Mouse (Mus musculus): ENCODE measurements around the gene Sfn. TPM values are rescaled to one million over a fixed set of nuclear protein-coding genes. Genes with fewer than 3 reads are reported as not detected.

Gene Sfn
- total RNA-seq, 2 experiments from 2014 or later: not detected

GRCm38 (mm10) chr4:133624830-133625229, 22.9 kb upstream of the Sfn start:
- peak; percentile 66; the same call in 1 of the 2 replicates for ATAC-seq (replicated peaks; ENCODE audit: low FRiP score, poor library complexity, severe bottlenecking)

- no peak for ATAC-seq (replicated peaks; ENCODE audit: low FRiP score, poor library complexity, severe bottlenecking)
These were observed 20.3 kb upstream of the Sfn start for GRCm38 (mm10) chr4:133622161-133622695.

- ATAC-seq (replicated peaks; ENCODE audit: low FRiP score, poor library complexity, severe bottlenecking): no peak
These were observed 18.7 kb upstream of the Sfn start for GRCm38 (mm10) chr4:133620668-133621067.

GRCm38 (mm10) chr4:133619473-133620136, 17.6 kb upstream of the Sfn start:
- ATAC-seq (replicated peaks; ENCODE audit: low FRiP score, poor library complexity, severe bottlenecking): no peak

GRCm38 (mm10) chr4:133617936-133618335, 16.0 kb upstream of the Sfn start:
- ATAC-seq (replicated peaks; ENCODE audit: low FRiP score, poor library complexity, severe bottlenecking): no peak

GRCm38 (mm10) chr4:133615416-133615815, 13.4 kb upstream of the Sfn start:
- no peak for ATAC-seq (replicated peaks; ENCODE audit: low FRiP score, poor library complexity, severe bottlenecking)

GRCm38 (mm10) chr4:133614274-133614761, 12.3 kb upstream of the Sfn start:
- no peak for ATAC-seq (replicated peaks; ENCODE audit: low FRiP score, poor library complexity, severe bottlenecking)

GRCm38 (mm10) chr4:133613867-133614266, 11.9 kb upstream of the Sfn start:
- ATAC-seq (replicated peaks; ENCODE audit: low FRiP score, poor library complexity, severe bottlenecking): no peak

- no peak for ATAC-seq (replicated peaks; ENCODE audit: low FRiP score, poor library complexity, severe bottlenecking)
These were observed 11.1 kb upstream of the Sfn start for GRCm38 (mm10) chr4:133613026-133613425.

- ATAC-seq (replicated peaks; ENCODE audit: low FRiP score, poor library complexity, severe bottlenecking): no peak
These were observed 10.4 kb upstream of the Sfn start for GRCm38 (mm10) chr4:133612416-133612815.

GRCm38 (mm10) chr4:133611815-133612214, 9.8 kb upstream of the Sfn start:
- ATAC-seq (replicated peaks; ENCODE audit: low FRiP score, poor library complexity, severe bottlenecking): no peak

GRCm38 (mm10) chr4:133609719-133610118, 7.8 kb upstream of the Sfn start:
- peak; percentile 81 for ATAC-seq (replicated peaks; ENCODE audit: low FRiP score, poor library complexity, severe bottlenecking)

- ATAC-seq (replicated peaks; ENCODE audit: low FRiP score, poor library complexity, severe bottlenecking): no peak
These were observed 5.3 kb upstream of the Sfn start for GRCm38 (mm10) chr4:133607284-133607683.

GRCm38 (mm10) chr4:133605330-133605729, 3.4 kb upstream of the Sfn start:
- no peak for ATAC-seq (replicated peaks; ENCODE audit: low FRiP score, poor library complexity, severe bottlenecking)

- ATAC-seq (replicated peaks; ENCODE audit: low FRiP score, poor library complexity, severe bottlenecking): no peak
These were observed 2.9 kb upstream of the Sfn start for GRCm38 (mm10) chr4:133604856-133605255.

GRCm38 (mm10) chr4:133604175-133604574, 2.2 kb upstream of the Sfn start:
- ATAC-seq (replicated peaks; ENCODE audit: low FRiP score, poor library complexity, severe bottlenecking): no peak

- ATAC-seq (replicated peaks; ENCODE audit: low FRiP score, poor library complexity, severe bottlenecking): no peak
These were observed 1.1 kb upstream of the Sfn start for GRCm38 (mm10) chr4:133603056-133603455.

- no peak for ATAC-seq (replicated peaks; ENCODE audit: low FRiP score, poor library complexity, severe bottlenecking)
These were observed 1.7 kb downstream of the Sfn start for GRCm38 (mm10) chr4:133600306-133600705.

GRCm38 (mm10) chr4:133599571-133600073, 2.3 kb downstream of the Sfn start:
- peak; percentile 95 for ATAC-seq (replicated peaks; ENCODE audit: low FRiP score, poor library complexity, severe bottlenecking)

- no peak for ATAC-seq (replicated peaks; ENCODE audit: low FRiP score, poor library complexity, severe bottlenecking)
These were observed 2.9 kb downstream of the Sfn start for GRCm38 (mm10) chr4:133599116-133599515.

GRCm38 (mm10) chr4:133598616-133599015, 3.4 kb downstream of the Sfn start:
- ATAC-seq (replicated peaks; ENCODE audit: low FRiP score, poor library complexity, severe bottlenecking): no peak

Data from erythroid progenitor cell, adult 5-6 weeks (primary cell).